8 mouse cellular contexts compared by ENCODE assay signal in genomic region chr11:76374491-76375185, GRCm38 (mm10). TPM values are rescaled to one million over a fixed set of nuclear protein-coding genes. Genes with fewer than 3 reads are reported as not detected.
DNase-seq lines count a peak whose midpoint lies in the region; ATAC-seq and TF ChIP-seq lines count a peak whose summit lies in the region.

No protein-coding gene starts in this region.

- no peak for ATAC-seq in midbrain, embryonic 12.5 days (ENCODE audit: low FRiP score, low read depth)
- no peak for ATAC-seq in midbrain, embryonic 14.5 days (ENCODE audit: low FRiP score, low TSS enrichment)
- 0 out of 2 replicates have a peak, but pooled peaks have one; percentile 40 for ATAC-seq in hindbrain, embryonic 15.5 days (ENCODE audit: low FRiP score, low read depth)
- ATAC-seq in liver, embryonic 13.5 days (ENCODE audit: low read depth) = no peak

- no peak for TF ChIP-seq CTCF in small intestine, adult 2 months (IDR thresholded peaks at IDR 0.05; ENCODE audit: extremely low read depth, insufficient read length, insufficient replicate concordance, low read depth, low read length)

- H3K4me1 ChIP-seq in midbrain, embryonic 12.5 days = peaks cover 52% of the 10 kb centered on the region
- H3K4me1 ChIP-seq in midbrain, embryonic 14.5 days (ENCODE audit: control insufficient read depth, insufficient read depth, low read length) = 0 out of 2 replicates have a peak, but pooled peaks cover 3% of the 10 kb centered on the region
- peaks cover 24% of the 10 kb centered on the region for H3K4me1 ChIP-seq in hindbrain, embryonic 15.5 days (replicated peaks)
- no peaks in the 10 kb centered on the region; the same call in 1 of the 2 replicates for H3K4me1 ChIP-seq in liver, embryonic 13.5 days (replicated peaks)
- H3K4me1 ChIP-seq in small intestine, adult 2 months (ENCODE audit: control insufficient read depth, insufficient read depth, insufficient read length, low read length) = no peaks in the 10 kb centered on the region; the same call in 1 of the 2 replicates

- H3K4me3 ChIP-seq in midbrain, embryonic 12.5 days = no peak overlapping the region
- H3K4me3 ChIP-seq in midbrain, embryonic 14.5 days (replicated peaks; ENCODE audit: low read depth, low read length) = no peak overlapping the region
- no peak overlapping the region for H3K4me3 ChIP-seq in hindbrain, embryonic 15.5 days
- H3K4me3 ChIP-seq in liver, embryonic 13.5 days (replicated peaks) = no peak overlapping the region
- H3K4me3 ChIP-seq in small intestine, adult 2 months (ENCODE audit: low read depth, low read length) = no peak overlapping the region

- no peak overlapping the region for H3K9ac ChIP-seq in midbrain, embryonic 12.5 days (replicated peaks)
- H3K9ac ChIP-seq in midbrain, embryonic 14.5 days (replicated peaks; ENCODE audit: low read length) = no peak overlapping the region
- H3K9ac ChIP-seq in hindbrain, embryonic 15.5 days = no peak overlapping the region
- no peak overlapping the region for H3K9ac ChIP-seq in liver, embryonic 13.5 days

- no peak overlapping the region for H3K4me2 ChIP-seq in midbrain, embryonic 12.5 days (replicated peaks)
- no peak overlapping the region for H3K4me2 ChIP-seq in midbrain, embryonic 14.5 days (ENCODE audit: low read length)
- no peak overlapping the region for H3K4me2 ChIP-seq in hindbrain, embryonic 15.5 days
- H3K4me2 ChIP-seq in liver, embryonic 13.5 days = no peak overlapping the region

- no peaks in the 10 kb centered on the region for H3K9me3 ChIP-seq in midbrain, embryonic 12.5 days
- H3K9me3 ChIP-seq in midbrain, embryonic 14.5 days (ENCODE audit: control insufficient read depth, low read length) = no peaks in the 10 kb centered on the region
- H3K9me3 ChIP-seq in hindbrain, embryonic 15.5 days = no peaks in the 10 kb centered on the region
- H3K9me3 ChIP-seq in liver, embryonic 13.5 days (replicated peaks) = no peaks in the 10 kb centered on the region

- 73% methylated on average over 17 of the region's 17 CpGs for WGBS in midbrain, embryonic 12.5 days
- WGBS in midbrain, embryonic 14.5 days = 74% methylated on average over 17 of the region's 17 CpGs
- WGBS in hindbrain, embryonic 15.5 days = 56% methylated on average over 17 of the region's 17 CpGs
- 61% methylated on average over 17 of the region's 17 CpGs for WGBS in liver, embryonic 13.5 days (ENCODE audit: insufficient replicate concordance)
- WGBS in small intestine, adult 2 months = 67% methylated on average over 17 of the region's 17 CpGs

- H3K27me3 ChIP-seq in midbrain, embryonic 12.5 days = no peaks in the 10 kb centered on the region
- H3K27me3 ChIP-seq in midbrain, embryonic 14.5 days (ENCODE audit: control insufficient read depth, insufficient read depth, low read length) = no peaks in the 10 kb centered on the region
- no peaks in the 10 kb centered on the region for H3K27me3 ChIP-seq in hindbrain, embryonic 15.5 days
- H3K27me3 ChIP-seq in liver, embryonic 13.5 days = no peaks in the 10 kb centered on the region
- no peaks in the 10 kb centered on the region for H3K27me3 ChIP-seq in small intestine, adult 2 months (ENCODE audit: control insufficient read depth, insufficient read depth, low read length)

- no peak for DNase-seq in midbrain, embryonic 14.5 days
- DNase-seq in gastrocnemius, adult 8-10 months (ENCODE audit: low spot score in 2 of 2) = peak; percentile 50 to 66
- DNase-seq in liver, embryonic 13.5 days = no peak
- no peak for DNase-seq in c-Kit-positive CD71-positive TER-119-positive erythroid progenitor cells, embryonic 14.5 days (ENCODE audit: low spot score)
- no peak for DNase-seq in T-cell, adult 2 months (ENCODE audit: low spot score)

- H3K36me3 ChIP-seq in midbrain, embryonic 12.5 days = no peaks in the 10 kb centered on the region
- no peaks in the 10 kb centered on the region for H3K36me3 ChIP-seq in midbrain, embryonic 14.5 days (ENCODE audit: control insufficient read depth, insufficient read depth, low read length)
- H3K36me3 ChIP-seq in hindbrain, embryonic 15.5 days = no peaks in the 10 kb centered on the region
- no peaks in the 10 kb centered on the region for H3K36me3 ChIP-seq in liver, embryonic 13.5 days
- no peaks in the 10 kb centered on the region for H3K36me3 ChIP-seq in small intestine, adult 2 months (ENCODE audit: control insufficient read depth, insufficient read depth, low read length)

- H3K27ac ChIP-seq in midbrain, embryonic 12.5 days (replicated peaks) = peak overlapping the region; percentile 43
- no peak overlapping the region for H3K27ac ChIP-seq in midbrain, embryonic 14.5 days (replicated peaks; ENCODE audit: low read depth, low read length)
- H3K27ac ChIP-seq in hindbrain, embryonic 15.5 days (replicated peaks) = peak overlapping the region; percentile 67
- peak overlapping the region; percentile 41; the same call in 1 of the 2 replicates for H3K27ac ChIP-seq in liver, embryonic 13.5 days
- H3K27ac ChIP-seq in small intestine, adult 2 months (ENCODE audit: insufficient read depth, low read depth, low read length) = peak overlapping the region; percentile 72

- no peak for TF ChIP-seq POLR2A in small intestine, adult 2 months (IDR thresholded peaks at IDR 0.05; ENCODE audit: low read depth, low read length)

RNA-seq across cellular contexts. Expression of gene Nxn, which starts 24.3 kb away (rescaled TPM):
- polyA plus RNA-seq in midbrain, embryonic 12.5 days (2016; fragmentation: Nextera tagmentation; extraction: Ambion mirVana) = 56.9 and 69.4 TPM in 2 replicates
- 21.9 and 28.2 TPM in 2 replicates for polyA plus RNA-seq in midbrain, embryonic 14.5 days (2014; fragmentation: Nextera tagmentation; extraction: Ambion mirVana)
- total RNA-seq in gastrocnemius, adult 8-10 months (2022) = 10 to 100 TPM; 41.5 to 47.7 (median 43.3) TPM
- 26.1 and 27.5 TPM in 2 replicates for polyA plus RNA-seq in hindbrain, embryonic 15.5 days (2015; fragmentation: Nextera tagmentation; extraction: Ambion mirVana)
- 3.2 and 3.5 TPM in 2 replicates for polyA plus RNA-seq in liver, embryonic 13.5 days (2015; fragmentation: Nextera tagmentation; extraction: Ambion mirVana)
- 5.4 and 7.4 TPM in 2 replicates for polyA plus RNA-seq in small intestine, adult 2 months (2012; rRNA removed)

RNA-seq across cellular contexts. Expression of gene Timm22, which starts 32.1 kb away (rescaled TPM):
- 98.8 and 113 TPM in 2 replicates for polyA plus RNA-seq in midbrain, embryonic 12.5 days (2016; fragmentation: Nextera tagmentation; extraction: Ambion mirVana)
- 111 and 120 TPM in 2 replicates for polyA plus RNA-seq in midbrain, embryonic 14.5 days (2014; fragmentation: Nextera tagmentation; extraction: Ambion mirVana)
- 10 to 100 TPM; 31.6 to 45.2 (median 39.6) TPM for total RNA-seq in gastrocnemius, adult 8-10 months (2022)
- polyA plus RNA-seq in hindbrain, embryonic 15.5 days (2015; fragmentation: Nextera tagmentation; extraction: Ambion mirVana) = 91.9 and 103 TPM in 2 replicates
- 52.7 and 54.1 TPM in 2 replicates for polyA plus RNA-seq in liver, embryonic 13.5 days (2015; fragmentation: Nextera tagmentation; extraction: Ambion mirVana)
- polyA plus RNA-seq in small intestine, adult 2 months (2012; rRNA removed) = 8.9 and 10.3 TPM in 2 replicates

Comparison
In these comparisons a context has a peak if more than half of its experiments do, and no peak if none do; other contexts are left out.
1. DNase-seq: peak in gastrocnemius, adult 8-10 months (2 of 2); none in midbrain, embryonic 14.5 days (single experiment), liver, embryonic 13.5 days (single experiment), c-Kit-positive CD71-positive TER-119-positive erythroid progenitor cells, embryonic 14.5 days (single experiment) and T-cell, adult 2 months (single experiment).